Mouse (Mus musculus): Measurements from ENCODE around the gene Mrpl57.

Mrpl57 gene

GRCm38 (mm10) chr14:57861987-57862412, 36.0 kb downstream of the Mrpl57 start:
- no peak for DNase-seq

GRCm38 (mm10) chr14:57863129-57863528, 37.1 kb downstream of the Mrpl57 start:
- no peak for DNase-seq

GRCm38 (mm10) chr14:57865256-57865655, 39.2 kb downstream of the Mrpl57 start:
- DNase-seq, result no peak

GRCm38 (mm10) chr14:57866676-57867276, 40.7 kb downstream of the Mrpl57 start:
- no peak for DNase-seq

GRCm38 (mm10) chr14:57877921-57878320, 51.9 kb downstream of the Mrpl57 start:
- DNase-seq, result no peak

Measured in thymus, postnatal 14 days (tissue).